Mouse (Mus musculus) heart, postnatal 25 days (tissue): ENCODE results near the gene Exosc10. TPM values are rescaled to one million over a fixed set of nuclear protein-coding genes. Genes with fewer than 3 reads are reported as not detected.

Experiments
- total RNA-seq, 2 experiments: library from RNA; stranded (reverse); gene quantifications; 2 replicates each; pipeline ENCODE4 v1.2.3; 2021

Exosc10 gene
- total RNA-seq, 2 experiments from 2014 or later, result 42.8 to 44.1 TPM

Other genes with a start within 250 kb of the Exosc10 start
- gene Ubiad1, start 113.7 kb upstream of the Exosc10 start, total RNA-seq, result 10 to 100 TPM; 19.4 to 20.7 TPM
- gene Mtor, start 109.8 kb upstream of the Exosc10 start, total RNA-seq, result 10 to 100 TPM; 45.3 to 46.0 TPM
- gene Angptl7, start 58.0 kb upstream of the Exosc10 start, total RNA-seq, result 1 to 10 TPM; 2.3 to 5.4 TPM
- 10 to 100 TPM; 16.6 to 16.8 TPM for gene Srm, start 33.1 kb downstream of the Exosc10 start, total RNA-seq
- under 1 TPM; 0.20 to 0.73 TPM for gene Masp2, start 44.1 kb downstream of the Exosc10 start, total RNA-seq
- gene Tardbp, start 68.6 kb downstream of the Exosc10 start, total RNA-seq, result 100 to 1,000 TPM; 123 to 135 TPM
- gene Gm572, start 84.9 kb downstream of the Exosc10 start, total RNA-seq, result 1 to 10 TPM; 4.9 to 5.3 TPM
- 10 to 100 TPM; 42.1 to 44.7 TPM for gene Casz1, start 246.0 kb downstream of the Exosc10 start, total RNA-seq